Mouse (Mus musculus) liver, postnatal 0 days (tissue): ENCODE measurements around the gene Prim1. TPM values are rescaled to one million over a fixed set of nuclear protein-coding genes. Genes with fewer than 3 reads are reported as not detected.

ENCODE experiments used
- ATAC-seq: fragments of 200-750 bp; cut with Nextera tagmentation; 2 replicates; pipeline ENCODE4 v1.8.0; 2017; ENCODE audit warnings: mild to moderate bottlenecking, moderate library complexity
- DNase-seq: peaks from one replicate; pipeline ENCODE4 v3.0.0-alpha.2; 2016
- H3K27ac ChIP-seq: fragments of 300-500 bp; sonication (generic); 2 replicates; pipeline ENCODE4 v1.5.1; 2014; ENCODE audit warnings: antibody characterized with exemption, moderate library complexity, mild to moderate bottlenecking, low read depth
- H3K27me3 ChIP-seq: fragments of 300-500 bp; sonication (generic); 2 replicates; pipeline ENCODE4 v1.6.1; 2014; ENCODE audit warnings: low read length, control low read depth, mixed read lengths; ENCODE audit not compliant: insufficient read depth
- H3K36me3 ChIP-seq: fragments of 300-500 bp; sonication (generic); replicated peaks from 2 replicates; pipeline ENCODE4 v1.6.1; 2014; ENCODE audit warnings: mild to moderate bottlenecking, control low read depth, low read length, moderate library complexity, mixed read lengths; ENCODE audit not compliant: insufficient read depth
- H3K4me1 ChIP-seq: fragments of 300-500 bp; sonication (generic); 2 replicates; pipeline ENCODE4 v1.6.1; 2014; ENCODE audit warnings: antibody characterized with exemption, mild to moderate bottlenecking, control low read depth; ENCODE audit not compliant: insufficient read depth
- H3K4me2 ChIP-seq: fragments of 300-500 bp; sonication (generic); 2 replicates; pipeline ENCODE4 v1.6.1; 2014; ENCODE audit warnings: low read depth, mild to moderate bottlenecking, low read length, moderate library complexity, mixed read lengths
- H3K4me3 ChIP-seq: fragments of 300-500 bp; sonication (generic); 2 replicates; pipeline ENCODE4 v1.5.1; 2014; ENCODE audit warnings: low read depth, low read length
- H3K9ac ChIP-seq: fragments of 300-500 bp; sonication (generic); replicated peaks from 2 replicates; pipeline ENCODE4 v1.6.1; 2014; ENCODE audit warnings: mild to moderate bottlenecking, moderate library complexity
- H3K9me3 ChIP-seq: fragments of 300-500 bp; sonication (generic); 2 replicates; pipeline ENCODE4 v1.6.1; 2016; ENCODE audit warnings: mild to moderate bottlenecking, control low read depth, low read length, mixed read lengths
- CTCF ChIP-seq: sonication (generic); IDR thresholded peaks from 2 replicates; pipeline ENCODE4 v1.5.1; 2016; ENCODE audit warnings: antibody characterized with exemption, low read depth
- EP300 ChIP-seq: IDR thresholded peaks from 2 replicates; pipeline ENCODE4 v1.6.1; 2016; ENCODE audit warnings: antibody characterized with exemption, low read depth, mild to moderate bottlenecking
- WGBS: fragments of 180-500 bp; shearing (Covaris S2); extraction: QIAGEN DNeasy Blood & Tissue Kit; methylation state at CpG from one replicate; pipeline ENCODE4 v1.1.7; 2014; ENCODE audit not compliant: insufficient replicate concordance; 5-methylcytosine and 5-hydroxymethylcytosine counted together
- polyA plus RNA-seq: library from polyadenylated mRNA; unstranded; fragments of >200 nt; fragmentation: Nextera tagmentation; extraction: Ambion mirVana; gene quantifications from 2 replicates; pipeline ENCODE4 v1.2.1, GENCODE M21; 2015

Gene Prim1
- polyA plus RNA-seq, 1 experiment from 2014 or later, result 29.1 TPM

DNA sequence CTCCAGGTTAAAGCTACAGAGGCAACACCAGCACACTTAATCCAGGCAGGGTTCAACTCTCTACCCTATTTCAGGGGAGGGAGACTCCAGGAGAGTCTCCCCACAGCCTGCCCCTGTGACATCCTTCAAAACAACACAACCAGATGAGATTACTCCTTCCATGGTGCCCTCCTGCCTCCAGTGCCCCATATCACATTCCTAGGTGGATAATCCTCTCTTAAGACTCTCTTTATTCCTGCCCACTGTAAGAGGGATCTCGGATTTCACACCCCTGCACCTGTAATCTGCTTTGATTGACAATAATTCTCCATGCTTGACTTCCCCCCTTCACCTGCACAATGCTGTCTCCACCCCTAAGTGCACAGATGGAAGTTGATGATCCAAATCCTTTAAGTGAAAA lies 39.5 kb upstream of the Prim1 start:
- no peak overlapping the region for H3K27ac ChIP-seq
- H3K9me3 ChIP-seq, result no peaks in the 10 kb centered on the region
- no peak for TF ChIP-seq CTCF
- no peak for TF ChIP-seq EP300
- no peaks in the 10 kb centered on the region for H3K36me3 ChIP-seq
- no peak overlapping the region for H3K4me2 ChIP-seq
- H3K4me3 ChIP-seq, result no peak overlapping the region
- H3K4me1 ChIP-seq, result no peaks in the 10 kb centered on the region
- H3K9ac ChIP-seq, result no peak overlapping the region
- 33% methylated on average over 1 of the region's 1 CpGs for WGBS
- DNase-seq, result no peak
- H3K27me3 ChIP-seq, result no peaks in the 10 kb centered on the region
- no peak for ATAC-seq

DNA sequence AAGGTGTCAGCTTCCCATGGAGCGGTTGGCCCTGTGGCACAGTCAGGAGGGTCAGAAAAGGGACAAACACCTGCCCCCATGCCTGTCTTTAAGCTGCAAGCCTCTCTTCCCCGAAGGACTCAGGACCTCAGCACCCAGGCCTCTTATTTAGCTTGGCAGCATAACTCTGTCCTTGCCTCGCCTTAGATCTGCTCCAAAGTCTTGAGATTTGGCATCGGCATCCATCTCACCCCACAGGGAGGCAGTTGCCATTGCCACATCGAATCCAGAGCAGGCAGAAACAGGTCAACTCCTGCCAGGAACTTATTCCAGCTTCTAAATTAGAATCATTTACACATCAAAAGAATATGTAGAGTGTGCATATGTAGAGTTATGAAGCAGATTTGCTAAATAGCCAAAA lies 30.3 kb upstream of the Prim1 start:
- H3K27ac ChIP-seq, result no peak overlapping the region
- ATAC-seq (no peak), DNase-seq (no peak)
- 70% methylated on average over 5 of the region's 5 CpGs for WGBS
- H3K4me3 ChIP-seq, result no peak overlapping the region
- no peaks in the 10 kb centered on the region for H3K9me3 ChIP-seq
- TF ChIP-seq CTCF (no peak), EP300 (no peak)
- no peaks in the 10 kb centered on the region for H3K27me3 ChIP-seq
- no peak overlapping the region for H3K4me2 ChIP-seq
- no peaks in the 10 kb centered on the region for H3K4me1 ChIP-seq
- H3K36me3 ChIP-seq, result no peaks in the 10 kb centered on the region
- H3K9ac ChIP-seq, result no peak overlapping the region

DNA sequence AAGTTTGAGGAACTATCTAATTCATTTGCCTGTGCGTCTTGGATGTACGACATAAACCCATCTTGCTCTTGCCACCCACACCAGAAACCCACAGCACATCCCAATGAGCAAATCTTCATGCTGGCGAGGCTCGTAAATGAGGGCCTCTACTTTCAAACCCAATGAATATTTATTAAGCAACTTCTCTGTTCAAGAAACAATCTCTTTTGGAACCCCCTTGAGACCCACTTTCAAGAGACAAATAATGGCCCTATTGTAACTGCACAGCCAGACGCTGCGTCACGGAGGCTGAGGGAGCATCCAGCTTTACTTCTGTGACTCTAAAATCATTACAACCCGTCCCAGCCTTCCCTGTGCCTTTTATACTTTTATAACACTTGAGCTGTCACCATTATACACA lies 29.4 kb upstream of the Prim1 start:
- H3K4me2 ChIP-seq, result no peak overlapping the region
- H3K9ac ChIP-seq, result no peak overlapping the region
- no peak overlapping the region for H3K27ac ChIP-seq
- no peaks in the 10 kb centered on the region for H3K27me3 ChIP-seq
- no peaks in the 10 kb centered on the region for H3K9me3 ChIP-seq
- no peaks in the 10 kb centered on the region for H3K36me3 ChIP-seq
- TF ChIP-seq EP300 (no peak), CTCF (no peak)
- no peak for DNase-seq
- ATAC-seq, result no peak
- H3K4me3 ChIP-seq, result no peak overlapping the region
- H3K4me1 ChIP-seq, result no peaks in the 10 kb centered on the region
- WGBS, result 79% methylated on average over 8 of the region's 8 CpGs

DNA sequence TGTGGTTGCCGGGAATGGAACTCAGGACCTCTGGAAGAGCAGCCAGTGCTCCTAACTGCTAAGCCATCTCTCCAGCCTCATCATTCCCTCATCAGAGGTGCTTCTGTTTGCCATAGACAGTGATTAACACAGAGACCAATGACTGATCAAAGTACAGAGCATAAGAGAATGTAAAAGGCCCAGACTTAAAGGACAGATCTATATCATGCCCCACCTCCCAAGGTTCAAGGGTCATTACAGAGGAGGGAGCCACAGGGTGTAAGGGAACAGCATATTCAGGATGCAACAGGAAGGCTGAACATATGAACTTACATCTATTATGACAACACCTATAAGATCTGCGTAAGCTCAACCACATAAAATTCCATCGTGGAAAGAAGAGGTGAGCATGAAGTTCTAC lies 18.3 kb upstream of the Prim1 start:
- Histone ChIP-seq H3K27me3 (no peaks in the 10 kb centered on the region), H3K4me1 (no peaks in the 10 kb centered on the region), H3K9ac (no peak overlapping the region), H3K9me3 (peaks cover 2% of the 10 kb centered on the region; the same call in 1 of the 2 replicates), H3K36me3 (no peaks in the 10 kb centered on the region), H3K27ac (peak overlapping the region; percentile 64), H3K4me3 (no peak overlapping the region), H3K4me2 (peak overlapping the region; percentile 29; the same call in 1 of the 2 replicates)
- TF ChIP-seq CTCF, result no peak
- peak; percentile 39; the same call in 1 of the 2 replicates for TF ChIP-seq EP300
- 82% methylated on average over 3 of the region's 3 CpGs for WGBS
- ATAC-seq, result peak; percentile 94
- DNase-seq, result peak; percentile 20

DNA sequence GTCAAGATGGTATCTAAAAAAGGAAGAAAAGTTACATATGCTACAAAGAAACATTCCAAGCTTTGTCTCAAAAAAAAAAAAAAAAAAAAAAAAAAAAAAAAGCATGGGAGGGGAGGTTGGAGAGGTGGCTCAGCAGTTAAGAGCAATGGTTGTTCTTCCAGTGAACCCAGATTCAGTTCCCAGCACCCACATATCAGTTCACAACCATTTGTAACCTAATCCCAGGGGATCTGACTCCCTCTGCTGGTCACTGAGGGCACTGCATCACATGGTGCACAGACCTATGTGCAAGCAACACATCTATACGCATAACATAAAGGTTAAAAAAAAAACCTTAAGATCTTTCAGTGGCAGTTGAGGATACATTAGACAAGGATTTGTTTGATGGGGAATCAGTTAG lies 16.7 kb upstream of the Prim1 start:
- Histone ChIP-seq H3K27me3 (no peaks in the 10 kb centered on the region), H3K4me2 (no peak overlapping the region), H3K4me1 (no peaks in the 10 kb centered on the region), H3K9me3 (peaks cover 2% of the 10 kb centered on the region; the same call in 1 of the 2 replicates), H3K36me3 (no peaks in the 10 kb centered on the region), H3K4me3 (no peak overlapping the region), H3K27ac (no peak overlapping the region), H3K9ac (no peak overlapping the region)
- ATAC-seq (no peak), DNase-seq (no peak)
- 89% methylated on average over 1 of the region's 1 CpGs for WGBS
- TF ChIP-seq CTCF (peak; percentile 67), EP300 (no peak)

DNA sequence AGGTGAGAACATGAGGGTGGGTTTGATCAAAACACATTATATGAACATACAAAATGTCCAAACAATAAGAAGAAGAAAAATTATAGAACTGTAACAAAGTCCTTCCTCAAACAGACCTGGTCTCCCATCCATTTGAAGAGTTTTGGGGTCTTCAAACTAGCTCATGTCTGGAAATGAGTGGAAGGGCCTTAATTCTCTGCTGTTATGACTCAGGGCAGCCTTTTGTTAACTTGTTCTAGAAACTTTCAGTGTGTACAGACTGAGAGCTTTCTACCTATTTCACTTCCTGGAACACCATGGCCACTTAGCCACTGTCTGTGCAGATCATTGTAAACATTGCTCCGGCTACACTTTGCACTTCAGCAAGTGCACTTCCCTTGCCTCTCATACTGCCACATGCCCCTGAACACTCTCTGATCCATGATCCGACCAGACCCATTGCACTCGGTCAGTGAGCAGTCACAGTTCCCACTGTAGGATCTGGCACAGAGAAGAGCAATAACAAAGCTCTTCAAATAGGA lies 11.6 kb upstream of the Prim1 start:
- Histone ChIP-seq H3K36me3 (no peaks in the 10 kb centered on the region), H3K4me2 (no peak overlapping the region), H3K4me3 (no peak overlapping the region), H3K9me3 (peaks cover under 1% of the 10 kb centered on the region; the same call in 1 of the 2 replicates), H3K9ac (no peak overlapping the region), H3K27me3 (no peaks in the 10 kb centered on the region), H3K4me1 (no peaks in the 10 kb centered on the region), H3K27ac (peak overlapping the region; percentile 44)
- TF ChIP-seq EP300 (no peak), CTCF (no peak)
- DNase-seq (peak; percentile 19), ATAC-seq (peak; percentile 62)
- WGBS, result 62% methylated on average over 3 of the region's 3 CpGs

DNA sequence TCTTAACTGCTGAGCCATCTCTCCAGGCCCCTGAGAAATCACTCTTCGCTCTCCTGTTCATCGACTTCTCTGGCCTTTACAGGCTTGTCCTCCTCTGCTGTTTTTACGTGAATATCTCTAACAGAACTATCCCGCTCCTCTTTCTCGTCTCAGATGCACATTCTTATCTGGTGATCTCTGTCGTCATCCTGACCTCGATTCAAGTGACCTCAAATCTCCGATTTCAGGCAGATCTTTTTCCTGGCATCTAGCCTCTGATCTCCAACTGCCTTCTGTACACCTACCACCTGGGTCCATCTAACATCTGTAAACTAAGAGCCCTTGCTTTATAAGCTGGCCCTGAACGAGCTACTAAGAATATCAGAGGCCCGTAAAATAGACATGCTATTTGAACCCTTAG lies 10.1 kb upstream of the Prim1 start:
- ATAC-seq, result no peak
- Histone ChIP-seq H3K4me1 (no peaks in the 10 kb centered on the region), H3K9ac (no peak overlapping the region), H3K27me3 (no peaks in the 10 kb centered on the region), H3K36me3 (no peaks in the 10 kb centered on the region), H3K9me3 (no peaks in the 10 kb centered on the region), H3K4me3 (no peak overlapping the region), H3K27ac (peak overlapping the region; percentile 13; the same call in 1 of the 2 replicates), H3K4me2 (no peak overlapping the region)
- DNase-seq, result no peak
- 60% methylated on average over 10 of the region's 10 CpGs for WGBS
- TF ChIP-seq EP300 (no peak), CTCF (no peak)
